Mouse (Mus musculus) heart, adult 8-10 months (tissue): ENCODE data around the gene Ticrr. TPM values are rescaled to one million over a fixed set of nuclear protein-coding genes. Genes with fewer than 3 reads are reported as not detected.

Experiments used
- DNase-seq: peaks from one replicate; pipeline ENCODE4 v3.0.0; 2022; ENCODE audit warnings: low spot score
- total RNA-seq, 4 experiments: library from RNA; stranded (reverse); gene quantifications; 2 replicates each; pipeline ENCODE4 v1.2.4; 2022

Ticrr gene
- total RNA-seq, result under 1 TPM in 1 of 4 experiments, not detected in 3; 0.14 TPM

GRCm38 (mm10) chr7:79659578-79660290 is at the start of gene Ticrr:
Ticrr (plus strand) TSS chr7:79660196.
- DNase-seq, result peak; percentile 94

- DNase-seq, result no peak
These were observed 48.1 kb upstream of the Ticrr start for GRCm38 (mm10) chr7:79611901-79612300.

GRCm38 (mm10) chr7:79612783-79613182 is 47.2 kb upstream of the Ticrr start:
- peak; percentile 38 for DNase-seq

GRCm38 (mm10) chr7:79613314-79613713 is 46.7 kb upstream of the Ticrr start:
- DNase-seq, result no peak

GRCm38 (mm10) chr7:79615008-79615407 is 45.0 kb upstream of the Ticrr start:
- no peak for DNase-seq

- no peak for DNase-seq
These were observed 44.1 kb upstream of the Ticrr start for GRCm38 (mm10) chr7:79615941-79616340.

- DNase-seq, result no peak
These were observed 42.6 kb upstream of the Ticrr start, which contains the start of gene Rhcg for GRCm38 (mm10) chr7:79617418-79617817. Rhcg (minus strand) TSS chr7:79617657.

- no peak for DNase-seq
These were observed 40.5 kb upstream of the Ticrr start for GRCm38 (mm10) chr7:79619493-79619892.

- no peak for DNase-seq
These were observed 36.9 kb upstream of the Ticrr start for GRCm38 (mm10) chr7:79623086-79623485.

GRCm38 (mm10) chr7:79626170-79626569 is 33.8 kb upstream of the Ticrr start:
- DNase-seq, result no peak

- no peak for DNase-seq
These were observed 31.6 kb upstream of the Ticrr start for GRCm38 (mm10) chr7:79628271-79628913.

GRCm38 (mm10) chr7:79631773-79632348 is 28.1 kb upstream of the Ticrr start:
- DNase-seq, result no peak

GRCm38 (mm10) chr7:79647233-79647632 is 12.8 kb upstream of the Ticrr start:
- DNase-seq, result no peak

- DNase-seq, result peak; percentile 16
These were observed 11.0 kb upstream of the Ticrr start for GRCm38 (mm10) chr7:79649005-79649404.

- DNase-seq, result no peak
These were observed 5.8 kb upstream of the Ticrr start for GRCm38 (mm10) chr7:79654185-79654584.

- no peak for DNase-seq
These were observed 5.4 kb upstream of the Ticrr start for GRCm38 (mm10) chr7:79654586-79654985.

GRCm38 (mm10) chr7:79660291-79661150 is 525 bp downstream of the Ticrr start:
- DNase-seq, result no peak

- DNase-seq, result no peak
These were observed 1.4 kb downstream of the Ticrr start for GRCm38 (mm10) chr7:79661253-79661890.

- no peak for DNase-seq
These were observed 6.7 kb downstream of the Ticrr start for GRCm38 (mm10) chr7:79666690-79667089.

GRCm38 (mm10) chr7:79670900-79671604 is 11.1 kb downstream of the Ticrr start:
- DNase-seq, result no peak

- no peak for DNase-seq
These were observed 19.2 kb downstream of the Ticrr start for GRCm38 (mm10) chr7:79679186-79679585.
